Mouse (Mus musculus): ENCODE results near the gene Vmn1r204.
"Not testable (repeated sequence)": the region's sequence is repeated elsewhere in the genome, so short reads cannot be mapped to it uniquely, and the experiment has no call there.

- not testable (repeated sequence) for TF ChIP-seq CTCF (conservative IDR thresholded peaks at IDR 0.05; ENCODE audit: low read length); POU5F1 (IDR thresholded peaks at IDR 0.05; ENCODE audit: borderline replicate concordance, low read length)
These were observed at the start of gene Vmn1r204 for GRCm38 (mm10) chr13:22552898-22553297.

All from E14TG2a.4 (cell line).